24 mouse cellular contexts compared by ENCODE assay signal in the genomic region with DNA sequence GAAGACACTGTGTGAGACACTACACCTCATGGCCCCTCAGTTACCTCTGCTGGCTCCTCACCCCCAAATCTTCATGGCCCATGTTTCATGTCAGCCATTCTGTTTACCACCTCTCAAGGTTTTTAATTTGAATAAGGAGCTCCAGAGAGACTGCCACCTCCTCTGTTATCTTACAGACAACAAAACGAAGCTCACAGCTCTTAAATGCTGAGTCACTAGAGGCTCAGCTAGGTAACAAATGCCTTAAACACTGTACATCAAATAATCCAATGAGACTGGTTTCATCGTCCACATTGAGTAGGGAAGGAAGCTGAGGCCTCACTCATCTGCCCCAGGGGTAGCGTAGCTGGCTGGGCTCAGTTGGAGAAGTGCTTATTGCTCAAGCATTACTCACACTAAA.
"Had no signal": no experiment of that assay in that cellular context is flagged by ENCODE, and none has a peak within 500 bp of the region (broad histone marks: within the 10 kb centered on the region; RNA-seq: fewer than 3 reads in every experiment).

No protein-coding gene starts in this region.

- H3K9ac ChIP-seq: heart, embryonic 13.5 days; heart, embryonic 15.5 days; hindbrain, embryonic 13.5 days; hindbrain, embryonic 15.5 days; kidney, embryonic 15.5 days; limb, embryonic 13.5 days; limb, embryonic 15.5 days; liver, embryonic 12.5 days; liver, embryonic 14.5 days had no signal

- H3K4me1 ChIP-seq: limb, embryonic 15.5 days; liver, embryonic 12.5 days had no signal

- H3K27me3 ChIP-seq: heart, embryonic 13.5 days; heart, embryonic 15.5 days; hindbrain, embryonic 13.5 days; hindbrain, embryonic 15.5 days; kidney, embryonic 15.5 days; limb, embryonic 13.5 days; limb, embryonic 15.5 days; liver, embryonic 12.5 days had no signal

- H3K36me3 ChIP-seq: heart, embryonic 13.5 days; heart, embryonic 15.5 days; hindbrain, embryonic 13.5 days; hindbrain, embryonic 15.5 days; kidney, embryonic 15.5 days; limb, embryonic 13.5 days; limb, embryonic 15.5 days; liver, embryonic 12.5 days had no signal

- H3K4me3 ChIP-seq: heart, embryonic 13.5 days; heart, embryonic 15.5 days; hindbrain, embryonic 13.5 days; hindbrain, embryonic 15.5 days; kidney, embryonic 15.5 days; limb, embryonic 13.5 days; limb, embryonic 15.5 days; liver, embryonic 12.5 days had no signal

- H3K27ac ChIP-seq: heart, embryonic 13.5 days; heart, embryonic 15.5 days; hindbrain, embryonic 13.5 days; hindbrain, embryonic 15.5 days; hindbrain, postnatal 0 days; kidney, embryonic 15.5 days; kidney, postnatal 0 days; limb, embryonic 13.5 days; limb, embryonic 15.5 days; liver, embryonic 12.5 days; liver, embryonic 14.5 days had no signal

- DNase-seq: gastrocnemius, postnatal 14 days; gastrocnemius, postnatal 36 days; heart, adult 18-20 months; heart, postnatal 14 days; heart, postnatal 36 days; kidney, adult 11 months; kidney, adult 2 months; kidney, adult 9 months; kidney, postnatal 14 days; kidney, postnatal 36 days; layer of hippocampus, adult 9-11 months; layer of hippocampus, postnatal 36 days; left cerebral cortex, postnatal 4 days had no signal
